Mouse (Mus musculus): ENCODE data around the gene Taok1.

Taok1 gene

DNA sequence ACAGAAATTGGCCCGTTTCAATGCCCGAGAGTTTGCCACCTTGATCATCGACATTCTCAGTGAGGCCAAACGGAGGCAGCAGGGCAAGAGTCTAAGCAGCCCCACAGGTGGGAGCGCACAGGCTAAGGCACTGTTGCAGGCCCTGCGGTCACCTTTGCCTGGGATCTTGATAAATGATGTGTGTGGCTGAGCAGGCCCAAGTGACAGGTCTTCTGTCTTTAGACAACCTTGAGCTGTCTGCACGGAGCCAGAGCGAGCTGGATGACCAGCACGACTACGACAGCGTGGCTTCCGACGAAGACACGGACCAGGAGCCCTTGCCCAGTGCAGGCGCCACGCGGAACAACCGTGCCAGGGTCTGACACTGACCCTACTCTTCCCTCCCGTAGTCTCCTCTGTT is 103.2 kb downstream of the Taok1 start:
- TF ChIP-seq GATA4 (IDR thresholded peaks at IDR 0.05; ENCODE audit: insufficient replicate concordance, low read length), result no peak

DNA sequence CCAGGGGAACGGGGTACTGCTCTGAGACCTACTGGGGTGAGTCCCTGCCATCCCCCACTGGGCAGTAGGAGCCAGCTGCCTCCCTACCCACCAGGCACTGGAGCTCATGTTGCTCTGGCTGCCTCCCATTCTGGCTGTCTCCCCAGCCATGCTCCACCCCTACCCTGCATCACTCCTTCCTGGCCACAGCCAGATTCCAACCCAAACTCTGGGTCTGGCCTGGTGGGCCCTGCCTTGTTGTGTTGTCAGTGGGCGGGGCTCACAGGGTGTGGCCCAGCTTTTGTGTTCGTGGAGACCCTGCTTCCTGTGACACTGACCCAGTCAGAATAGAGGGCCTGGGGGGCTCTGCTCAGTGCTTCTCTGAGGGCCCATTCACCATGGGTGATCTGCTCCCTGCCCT is 104.1 kb downstream of the Taok1 start:
- no peak for TF ChIP-seq GATA4 (IDR thresholded peaks at IDR 0.05; ENCODE audit: insufficient replicate concordance, low read length)

DNA sequence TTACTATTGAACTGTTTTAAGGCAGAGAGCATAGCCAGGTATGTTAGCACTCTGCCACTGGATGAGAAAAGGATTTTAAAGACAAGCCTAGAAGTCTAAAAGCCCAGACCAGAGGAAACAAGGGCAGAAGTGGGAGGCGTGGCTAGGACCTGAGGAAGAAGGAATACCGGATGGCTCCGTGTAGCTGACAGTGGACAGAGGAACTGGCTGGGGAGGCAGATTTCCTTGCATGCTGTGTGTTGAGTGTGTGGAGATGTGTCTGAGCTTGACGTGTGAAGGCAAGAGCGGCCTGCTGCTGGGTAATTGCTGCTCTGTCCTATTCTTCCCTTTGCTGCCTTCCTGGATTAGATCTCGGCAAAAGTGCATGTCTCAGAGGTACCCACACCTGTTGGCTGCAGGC is 105.1 kb downstream of the Taok1 start:
- no peak for TF ChIP-seq GATA4 (IDR thresholded peaks at IDR 0.05; ENCODE audit: insufficient replicate concordance, low read length)

- TF ChIP-seq GATA4 (IDR thresholded peaks at IDR 0.05; ENCODE audit: insufficient replicate concordance, low read length), result no peak
These were observed 105.6 kb downstream of the Taok1 start for GRCm38 (mm10) chr11:77501971-77502370.

DNA sequence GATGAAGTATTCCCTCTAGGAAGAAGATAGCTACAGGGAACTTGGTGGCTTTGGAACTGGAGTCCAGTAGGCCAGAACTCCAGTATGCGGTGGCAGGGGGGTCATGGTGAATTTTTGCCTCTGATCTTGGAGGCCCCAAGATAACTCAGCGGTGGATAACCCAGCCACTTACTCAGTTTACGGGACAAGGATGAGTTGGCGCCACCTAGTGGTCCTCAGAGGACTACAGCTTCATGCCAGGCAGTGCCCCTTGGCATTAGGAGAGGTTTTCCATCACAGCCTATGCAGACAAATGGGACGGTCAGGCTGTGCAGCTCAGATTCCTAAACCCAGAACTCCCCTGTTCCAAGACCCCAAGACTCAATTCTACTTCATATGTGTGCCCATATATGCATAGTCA is 106.2 kb downstream of the Taok1 start:
- no peak for TF ChIP-seq GATA4 (IDR thresholded peaks at IDR 0.05; ENCODE audit: insufficient replicate concordance, low read length)

DNA sequence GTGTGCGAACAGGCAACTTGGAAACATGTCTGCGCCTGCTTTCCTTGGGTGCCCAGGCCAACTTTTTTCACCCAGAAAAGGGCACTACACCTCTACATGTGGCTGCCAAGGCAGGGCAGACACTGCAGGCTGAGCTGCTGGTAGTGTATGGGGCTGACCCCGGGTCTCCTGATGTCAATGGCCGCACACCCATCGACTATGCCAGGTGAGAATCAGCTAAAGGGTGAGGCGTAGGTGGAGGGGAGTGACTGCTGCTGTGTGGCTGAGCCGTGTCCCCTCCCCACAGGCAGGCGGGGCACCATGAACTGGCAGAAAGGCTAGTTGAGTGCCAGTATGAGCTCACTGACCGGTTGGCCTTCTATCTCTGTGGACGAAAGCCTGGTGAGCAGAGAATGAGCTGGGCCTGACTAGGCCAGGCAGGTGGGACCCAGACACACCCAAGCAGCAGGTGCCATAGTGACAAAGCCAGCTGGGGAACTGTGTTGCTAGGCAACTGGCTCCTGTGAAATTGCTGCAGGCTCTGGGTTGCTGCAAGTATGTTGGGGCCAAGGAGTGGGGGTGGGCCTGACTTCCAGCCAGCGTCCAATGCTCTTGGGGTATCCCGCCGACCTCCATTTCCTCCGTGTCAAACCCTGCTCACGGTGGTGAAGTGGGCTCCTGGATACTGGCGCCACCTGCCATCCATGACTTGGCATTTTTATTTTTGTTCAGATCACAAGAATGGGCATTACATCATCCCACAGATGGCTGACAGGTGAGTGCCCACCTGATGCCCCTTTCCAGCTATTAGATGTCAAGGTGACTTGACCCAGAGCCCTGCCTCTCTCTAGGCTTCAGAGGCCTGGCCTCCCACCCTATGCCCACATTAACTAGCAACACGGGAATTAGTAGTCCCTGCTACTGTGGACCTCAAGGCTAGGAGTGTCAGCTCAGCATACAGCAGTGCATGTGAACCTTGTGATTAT is 107.0 kb downstream of the Taok1 start:
- no peak for TF ChIP-seq GATA4 (IDR thresholded peaks at IDR 0.05; ENCODE audit: insufficient replicate concordance, low read length)

DNA sequence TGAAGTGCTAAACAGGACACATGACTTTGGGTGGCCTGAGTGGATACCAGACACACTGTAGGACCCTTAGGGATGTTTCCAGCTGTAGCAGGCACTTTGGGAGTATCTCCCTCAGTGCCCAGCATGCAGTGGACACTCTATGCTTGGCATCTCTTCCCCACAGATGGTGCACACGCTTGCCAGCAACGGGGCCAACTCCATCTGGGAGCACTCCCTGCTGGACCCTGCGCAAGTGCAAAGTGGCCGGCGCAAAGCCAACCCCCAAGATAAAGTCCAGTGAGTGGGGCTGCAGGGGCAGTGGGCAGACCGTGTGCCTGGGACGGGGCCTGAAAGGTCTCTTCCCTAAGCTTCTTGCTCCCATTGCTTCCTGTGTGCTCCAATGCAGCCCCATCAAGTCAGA is 108.3 kb downstream of the Taok1 start:
- TF ChIP-seq GATA4 (IDR thresholded peaks at IDR 0.05; ENCODE audit: insufficient replicate concordance, low read length), result no peak

DNA sequence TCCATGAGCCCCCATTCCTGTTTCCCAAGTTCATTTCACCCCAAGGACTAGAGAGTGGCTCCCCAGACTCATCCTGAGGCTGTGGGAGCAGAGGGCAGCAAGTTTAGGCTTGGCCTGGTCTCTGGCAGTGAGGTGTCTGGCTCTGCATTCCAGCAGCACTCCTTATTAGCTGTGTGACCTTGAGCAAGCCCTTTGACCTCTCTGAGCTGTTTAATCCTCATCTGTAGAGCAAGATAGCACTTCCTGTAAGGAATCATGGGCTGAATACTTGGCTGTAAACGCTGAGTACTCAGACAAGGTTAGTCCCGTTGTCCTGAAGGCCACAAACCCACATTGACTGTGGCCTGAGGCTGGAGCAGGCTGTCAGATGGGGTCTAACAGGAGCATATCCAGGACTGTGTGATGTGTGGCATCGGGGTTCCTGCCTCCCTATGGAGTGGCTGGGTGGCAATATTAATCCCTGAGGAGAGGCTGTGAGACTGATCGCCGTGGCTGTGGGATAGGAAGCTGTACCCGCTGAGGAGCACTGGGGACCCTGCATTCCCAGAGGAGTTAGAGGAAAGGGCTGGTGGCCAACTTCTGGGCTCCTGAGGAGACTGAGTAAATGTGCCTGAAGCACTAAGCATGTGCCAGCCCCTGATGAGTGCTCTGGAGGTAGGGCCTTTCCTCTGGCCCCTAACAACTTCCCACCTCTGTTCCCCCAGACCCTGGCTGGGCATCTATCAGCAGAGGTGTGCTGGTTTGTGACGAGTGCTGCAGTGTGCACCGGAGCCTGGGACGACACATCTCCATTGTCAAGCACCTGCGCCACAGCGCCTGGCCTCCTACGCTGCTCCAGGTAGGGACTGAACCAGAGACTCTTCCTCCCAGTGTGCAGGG is 109.1 kb downstream of the Taok1 start:
- TF ChIP-seq GATA4 (IDR thresholded peaks at IDR 0.05; ENCODE audit: insufficient replicate concordance, low read length), result no peak

DNA sequence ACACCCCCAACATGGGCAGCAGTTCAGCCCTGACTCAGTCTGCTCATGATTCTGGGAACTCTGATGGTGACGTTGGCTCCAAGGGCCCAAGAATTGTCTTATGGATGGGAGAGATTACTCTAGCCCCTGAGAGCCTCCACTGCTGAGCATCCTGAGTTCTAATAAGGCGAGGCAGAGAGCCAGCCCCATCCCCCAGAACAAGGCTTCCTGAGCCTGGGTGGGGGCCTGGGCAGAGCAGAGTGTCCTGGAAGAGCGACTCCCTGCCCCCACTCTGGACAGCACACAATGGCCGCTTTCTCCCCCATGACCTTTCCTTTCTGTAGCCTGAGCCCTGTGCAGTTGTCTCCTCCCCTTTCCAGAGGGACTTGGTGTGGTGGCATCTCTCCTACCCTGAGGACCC is 109.8 kb downstream of the Taok1 start:
- TF ChIP-seq GATA4 (IDR thresholded peaks at IDR 0.05; ENCODE audit: insufficient replicate concordance, low read length), result no peak

- no peak; the same call in 1 of the 2 replicates for TF ChIP-seq GATA4 (IDR thresholded peaks at IDR 0.05; ENCODE audit: insufficient replicate concordance, low read length)
These were observed 110.3 kb downstream of the Taok1 start for GRCm38 (mm10) chr11:77497341-77497756.

DNA sequence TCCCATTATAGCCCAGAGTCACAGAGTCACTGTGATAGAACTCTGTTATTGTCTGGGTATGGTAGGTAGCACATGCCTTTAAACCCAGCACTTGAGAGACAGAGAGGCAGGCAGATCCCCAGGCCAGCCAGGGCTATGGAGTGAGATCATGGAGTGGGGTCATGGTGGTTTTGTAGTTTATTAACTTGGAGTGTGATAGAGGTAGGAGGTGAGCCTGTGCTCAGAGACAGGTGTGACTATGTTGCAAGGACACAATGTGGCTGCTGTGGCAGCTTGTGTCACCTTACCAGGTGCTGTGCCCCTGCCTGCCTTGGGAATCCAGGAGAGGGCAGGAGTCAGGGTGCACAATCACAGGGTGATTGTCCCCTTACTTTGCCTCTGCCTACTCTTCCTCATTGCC is 112.1 kb downstream of the Taok1 start:
- no peak for TF ChIP-seq GATA4 (IDR thresholded peaks at IDR 0.05; ENCODE audit: insufficient replicate concordance, low read length)

DNA sequence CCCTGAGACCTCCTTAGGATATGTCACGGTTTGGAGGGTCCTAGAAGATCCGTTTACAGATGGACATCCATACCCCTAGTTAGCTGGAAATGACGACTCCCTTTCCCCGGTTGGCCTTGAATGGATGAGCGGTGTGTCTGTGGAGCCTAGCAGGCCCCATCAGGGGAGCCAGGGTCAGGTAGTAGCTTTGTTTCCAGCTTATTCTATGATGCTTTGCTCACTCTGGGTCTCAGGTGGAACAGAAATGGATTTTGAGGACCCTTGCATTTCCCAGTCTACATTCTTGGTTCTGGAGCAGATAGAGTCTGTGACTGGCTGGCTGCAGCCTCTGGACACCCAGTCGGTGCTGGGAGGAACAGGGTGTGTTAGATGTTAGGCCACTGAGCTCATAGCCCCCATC is 112.8 kb downstream of the Taok1 start:
- no peak for TF ChIP-seq GATA4 (IDR thresholded peaks at IDR 0.05; ENCODE audit: insufficient replicate concordance, low read length)

GRCm38 (mm10) chr11:77494344-77494676 is 113.3 kb downstream of the Taok1 start:
- no peak for TF ChIP-seq GATA4 (IDR thresholded peaks at IDR 0.05; ENCODE audit: insufficient replicate concordance, low read length)

DNA sequence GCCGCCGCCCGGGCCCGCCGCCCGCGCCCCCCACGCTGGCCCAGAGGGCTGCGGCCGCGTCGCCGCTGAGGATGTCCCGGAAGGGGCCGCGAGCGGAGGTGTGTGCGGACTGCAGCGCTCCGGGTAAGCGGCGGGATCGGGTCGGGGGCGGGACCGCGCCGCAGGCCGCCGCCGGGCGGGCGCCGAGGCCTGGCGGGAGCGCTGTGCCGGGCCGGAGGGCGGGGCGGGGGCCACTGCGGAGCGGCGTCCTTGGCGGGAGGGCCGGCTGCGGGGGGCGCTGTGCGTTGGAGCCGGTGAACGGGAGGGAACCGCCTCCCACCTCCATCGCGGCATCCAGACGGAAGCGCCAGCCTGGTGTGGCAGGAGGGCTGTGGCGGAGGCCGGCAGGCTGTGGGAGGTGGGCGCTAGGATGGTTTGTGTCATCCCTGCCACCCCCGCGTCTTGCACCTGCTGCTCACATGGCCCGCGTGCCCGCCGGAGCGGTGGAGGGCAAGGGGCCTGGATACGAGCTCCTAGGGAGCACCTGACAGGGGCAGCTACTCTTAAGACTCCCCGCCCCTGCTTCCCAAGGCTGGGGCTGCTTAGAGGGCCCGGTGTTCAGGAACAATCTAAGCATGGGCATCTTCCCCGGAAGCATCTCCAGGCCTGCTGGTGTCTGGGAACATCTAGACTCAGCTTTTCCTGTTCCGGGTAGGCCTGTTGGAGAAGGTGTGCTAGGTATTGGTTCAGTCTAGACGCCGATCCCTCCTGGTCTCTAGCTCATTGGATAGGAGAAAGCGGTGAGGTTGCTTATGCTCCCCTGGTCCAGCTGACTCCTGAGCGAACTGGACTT is 113.9 kb downstream of the Taok1 start, which contains the start of gene Git1:
Git1 (plus strand) TSS at position 51 of the 832 bp plus-strand sequence.
- no peak for TF ChIP-seq GATA4 (IDR thresholded peaks at IDR 0.05; ENCODE audit: insufficient replicate concordance, low read length)

GRCm38 (mm10) chr11:77492911-77493332 is 114.7 kb downstream of the Taok1 start:
- TF ChIP-seq GATA4 (IDR thresholded peaks at IDR 0.05; ENCODE audit: insufficient replicate concordance, low read length), result no peak

Measured in liver, adult (tissue).